Mouse (Mus musculus): Measurements from ENCODE around the gene Fbxw13. TPM values are rescaled to one million over a fixed set of nuclear protein-coding genes. Genes with fewer than 3 reads are reported as not detected.
A peak's percentile ranks its signal among the peaks of the same experiment; 100 is the strongest.
"Not testable (repeated sequence)": the region's sequence is repeated elsewhere in the genome, so short reads cannot be mapped to it uniquely, and the experiment has no call there.

Gene Fbxw13
- not detected in 2 replicates for polyA plus RNA-seq (2011; ENCODE audit: insufficient read depth, insufficient read length, low read depth, missing spikeins)

DNA sequence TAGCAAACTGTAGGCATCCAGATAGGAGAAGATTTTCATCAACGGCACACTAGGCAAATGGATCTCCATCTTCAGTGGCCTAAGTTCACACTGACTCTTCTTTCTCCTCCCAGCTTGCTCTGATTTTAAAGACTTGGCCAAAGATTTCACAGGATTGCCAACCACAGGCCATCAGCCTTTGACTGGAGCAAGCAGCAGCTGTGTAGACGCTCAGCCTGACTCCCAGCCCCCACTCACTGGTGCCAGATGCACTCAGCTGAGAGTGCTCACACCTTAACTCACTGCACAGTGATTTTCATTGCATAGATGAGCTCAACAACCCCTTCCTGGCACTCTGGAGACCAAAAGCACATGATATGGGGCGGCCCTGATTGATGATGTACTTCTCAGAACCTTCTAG lies at the start of gene Fbxw13:
Gene Fbxw13 (minus strand): TSS at position 101 of the 400 bp plus-strand sequence.
- H3K27me3 ChIP-seq (ENCODE audit: control insufficient read depth, insufficient read depth, low read length, poor library complexity, severe bottlenecking); H3K9me3 ChIP-seq (replicated peaks; ENCODE audit: control insufficient read depth, insufficient read depth, low read length, poor library complexity, severe bottlenecking); H3K9ac ChIP-seq (ENCODE audit: low read depth, poor library complexity, severe bottlenecking); H3K27ac ChIP-seq (ENCODE audit: insufficient read depth, low read length); H3K4me1 ChIP-seq (ENCODE audit: control insufficient read depth, insufficient read depth, low read length); H3K36me3 ChIP-seq (ENCODE audit: control insufficient read depth, insufficient read depth, low read length, poor library complexity, severe bottlenecking); H3K4me3 ChIP-seq (ENCODE audit: low read depth, low read length): not testable (repeated sequence)

DNA sequence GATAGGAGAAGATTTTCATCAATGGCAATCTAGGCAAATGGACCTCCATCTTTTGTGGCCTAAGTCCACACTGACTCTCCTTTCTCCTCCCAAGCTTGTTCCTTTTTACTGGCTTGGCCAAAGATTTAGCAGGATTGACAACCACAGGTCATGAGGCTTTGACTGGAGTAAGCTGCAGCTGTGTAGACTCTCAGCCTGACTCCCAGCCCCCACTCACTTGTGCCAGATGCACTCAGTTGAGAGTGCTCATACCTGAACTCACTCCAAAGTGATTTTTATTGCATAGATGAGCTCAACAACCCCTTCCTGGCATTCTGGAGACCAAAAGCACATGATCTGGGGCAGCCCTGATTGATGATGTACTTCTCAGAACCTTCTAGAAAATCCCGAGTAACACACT lies 38.9 kb upstream of the Fbxw13 start, which contains the start of gene Fbxw20:
Gene Fbxw20 (minus strand): TSS at position 101 of the 400 bp plus-strand sequence.
- H3K27ac ChIP-seq (ENCODE audit: insufficient read depth, low read length), result no peak within 1 kb of the TSS
- TF ChIP-seq POLR2A (IDR thresholded peaks at IDR 0.05; ENCODE audit: insufficient read depth, low read length), result no peak
- TF ChIP-seq EP300 (IDR thresholded peaks at IDR 0.05; ENCODE audit: insufficient read depth, low read depth, low read length), result no peak
- TF ChIP-seq CTCF (IDR thresholded peaks at IDR 0.05; ENCODE audit: low read depth, low read length), result no peak

DNA sequence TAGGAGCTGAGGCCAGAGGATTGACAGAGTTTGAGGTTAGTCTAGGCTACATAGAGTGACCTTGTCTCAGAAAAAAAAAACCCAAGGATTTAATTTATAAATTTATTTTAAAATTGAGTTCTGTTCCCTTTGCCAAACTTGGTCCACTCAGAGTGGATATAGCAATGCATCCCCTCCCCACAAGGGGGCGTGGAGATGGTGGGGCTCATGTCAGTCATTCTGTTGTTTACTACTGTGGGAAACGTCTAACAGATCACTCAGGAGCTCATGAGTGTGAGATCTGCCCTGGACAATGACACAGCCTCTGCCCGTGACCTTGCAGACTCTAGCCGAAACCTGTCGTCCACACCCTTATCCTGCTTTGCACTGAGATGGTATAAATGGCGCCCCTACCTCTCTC lies 22.7 kb upstream of the Fbxw13 start:
- TF ChIP-seq POLR2A (IDR thresholded peaks at IDR 0.05; ENCODE audit: insufficient read depth, low read length) (no peak), CTCF (IDR thresholded peaks at IDR 0.05; ENCODE audit: low read depth, low read length) (peak; percentile 32)
- Histone ChIP-seq H3K27me3 (ENCODE audit: control insufficient read depth, insufficient read depth, low read length, poor library complexity, severe bottlenecking) (no peaks in the 10 kb centered on the region), H3K27ac (ENCODE audit: insufficient read depth, low read length) (no peak overlapping the region), H3K4me1 (ENCODE audit: control insufficient read depth, insufficient read depth, low read length) (no peaks in the 10 kb centered on the region), H3K9ac (ENCODE audit: low read depth, poor library complexity, severe bottlenecking) (no peak overlapping the region), H3K36me3 (ENCODE audit: control insufficient read depth, insufficient read depth, low read length, poor library complexity, severe bottlenecking) (no peaks in the 10 kb centered on the region), H3K4me3 (ENCODE audit: low read depth, low read length) (no peak overlapping the region), H3K9me3 (replicated peaks; ENCODE audit: control insufficient read depth, insufficient read depth, low read length, poor library complexity, severe bottlenecking) (peaks cover 3% of the 10 kb centered on the region)

More for the DNA sequence above, 38.9 kb upstream of the Fbxw13 start, which contains the start of gene Fbxw20:
- H3K4me3 ChIP-seq (ENCODE audit: low read depth, low read length), result no peak within 1 kb of the TSS
- no peak within 1 kb of the TSS for H3K9ac ChIP-seq (ENCODE audit: low read depth, poor library complexity, severe bottlenecking)
- H3K4me1 ChIP-seq (ENCODE audit: control insufficient read depth, insufficient read depth, low read length), result no peaks in the 10 kb centered on the region
- H3K27me3 ChIP-seq (ENCODE audit: control insufficient read depth, insufficient read depth, low read length, poor library complexity, severe bottlenecking), result no peaks in the 10 kb centered on the region; the same call in 1 of the 2 replicates
- no peaks in the 10 kb centered on the region for H3K9me3 ChIP-seq (replicated peaks; ENCODE audit: control insufficient read depth, insufficient read depth, low read length, poor library complexity, severe bottlenecking)
- H3K36me3 ChIP-seq (ENCODE audit: control insufficient read depth, insufficient read depth, low read length, poor library complexity, severe bottlenecking), result no peaks in the 10 kb centered on the region

DNA sequence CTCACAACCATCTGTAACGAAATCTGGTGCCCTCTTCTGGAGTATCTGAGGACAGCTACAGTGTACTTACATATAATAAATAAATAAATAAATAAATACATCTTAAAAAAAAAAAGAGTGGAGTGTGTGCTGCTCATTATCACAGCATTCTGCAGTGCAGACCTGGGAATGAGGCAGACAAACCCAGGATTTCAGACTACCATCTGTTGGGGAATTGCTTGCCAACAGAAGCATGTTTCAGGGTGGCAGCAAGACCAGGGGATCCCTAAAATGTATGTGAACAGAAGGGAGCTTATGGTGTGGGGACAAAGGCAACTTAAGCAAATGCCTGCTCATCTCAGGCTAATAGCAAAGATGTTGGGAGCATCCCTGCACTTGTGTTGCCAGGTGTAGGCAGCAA lies 5.6 kb upstream of the Fbxw13 start:
- not testable (repeated sequence) for H3K36me3 ChIP-seq (ENCODE audit: control insufficient read depth, insufficient read depth, low read length, poor library complexity, severe bottlenecking); H3K9me3 ChIP-seq (replicated peaks; ENCODE audit: control insufficient read depth, insufficient read depth, low read length, poor library complexity, severe bottlenecking); H3K4me3 ChIP-seq (ENCODE audit: low read depth, low read length); H3K4me1 ChIP-seq (ENCODE audit: control insufficient read depth, insufficient read depth, low read length); H3K27ac ChIP-seq (ENCODE audit: insufficient read depth, low read length); H3K27me3 ChIP-seq (ENCODE audit: control insufficient read depth, insufficient read depth, low read length, poor library complexity, severe bottlenecking); H3K9ac ChIP-seq (ENCODE audit: low read depth, poor library complexity, severe bottlenecking)

DNA sequence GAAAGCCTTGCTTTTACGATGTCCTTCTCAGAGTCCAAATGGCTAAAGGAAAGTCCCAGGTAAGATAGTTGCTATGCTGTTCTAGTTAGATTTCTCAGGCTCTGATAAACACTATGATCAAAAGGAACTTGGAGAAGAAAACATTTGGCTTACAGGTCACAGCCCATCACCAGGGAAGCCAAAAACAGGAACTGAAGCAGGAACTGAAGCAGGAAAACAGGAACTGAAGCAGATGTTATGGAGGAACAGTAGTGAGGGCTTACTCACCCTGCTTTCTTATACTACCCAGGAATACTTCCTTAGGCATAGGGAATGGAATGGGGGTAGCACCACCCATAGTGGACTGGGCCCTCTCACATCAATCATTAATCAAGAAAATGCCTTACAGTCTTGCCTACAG lies 4.6 kb upstream of the Fbxw13 start:
- Histone ChIP-seq H3K27ac (ENCODE audit: insufficient read depth, low read length) (no peak overlapping the region), H3K4me1 (ENCODE audit: control insufficient read depth, insufficient read depth, low read length) (no peaks in the 10 kb centered on the region), H3K9me3 (replicated peaks; ENCODE audit: control insufficient read depth, insufficient read depth, low read length, poor library complexity, severe bottlenecking) (no peaks in the 10 kb centered on the region), H3K27me3 (ENCODE audit: control insufficient read depth, insufficient read depth, low read length, poor library complexity, severe bottlenecking) (no peaks in the 10 kb centered on the region), H3K36me3 (ENCODE audit: control insufficient read depth, insufficient read depth, low read length, poor library complexity, severe bottlenecking) (no peaks in the 10 kb centered on the region), H3K4me3 (ENCODE audit: low read depth, low read length) (no peak overlapping the region), H3K9ac (ENCODE audit: low read depth, poor library complexity, severe bottlenecking) (no peak overlapping the region)
- no peak for TF ChIP-seq EP300 (IDR thresholded peaks at IDR 0.05; ENCODE audit: insufficient read depth, low read depth, low read length)
- no peak for TF ChIP-seq POLR2A (IDR thresholded peaks at IDR 0.05; ENCODE audit: insufficient read depth, low read length)
- no peak for TF ChIP-seq CTCF (IDR thresholded peaks at IDR 0.05; ENCODE audit: low read depth, low read length)

DNA sequence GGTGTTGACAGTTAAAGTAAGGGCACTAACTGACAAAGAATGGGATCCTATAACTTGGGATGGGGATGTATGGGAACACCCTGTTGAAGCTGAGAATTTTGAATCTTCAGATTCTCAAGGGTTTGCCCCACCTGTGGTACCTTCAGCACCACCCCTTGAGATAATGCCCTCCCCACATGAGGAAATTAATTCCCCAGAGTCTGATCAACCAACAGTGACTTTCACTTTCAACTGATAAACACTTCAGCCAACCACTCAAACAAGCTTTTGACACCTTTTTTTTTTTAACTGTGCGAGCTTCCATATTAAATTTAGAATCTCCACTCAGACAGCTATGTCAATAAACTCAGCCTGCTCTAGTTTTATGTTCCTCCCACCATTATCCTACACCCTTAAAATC lies 3.6 kb upstream of the Fbxw13 start:
- H3K9ac ChIP-seq (ENCODE audit: low read depth, poor library complexity, severe bottlenecking), result no peak overlapping the region
- H3K4me3 ChIP-seq (ENCODE audit: low read depth, low read length), result no peak overlapping the region
- no peaks in the 10 kb centered on the region for H3K9me3 ChIP-seq (replicated peaks; ENCODE audit: control insufficient read depth, insufficient read depth, low read length, poor library complexity, severe bottlenecking)
- H3K36me3 ChIP-seq (ENCODE audit: control insufficient read depth, insufficient read depth, low read length, poor library complexity, severe bottlenecking), result no peaks in the 10 kb centered on the region
- no peak overlapping the region for H3K27ac ChIP-seq (ENCODE audit: insufficient read depth, low read length)
- H3K4me1 ChIP-seq (ENCODE audit: control insufficient read depth, insufficient read depth, low read length), result no peaks in the 10 kb centered on the region
- TF ChIP-seq POLR2A (IDR thresholded peaks at IDR 0.05; ENCODE audit: insufficient read depth, low read length) (no peak), EP300 (IDR thresholded peaks at IDR 0.05; ENCODE audit: insufficient read depth, low read depth, low read length) (no peak), CTCF (IDR thresholded peaks at IDR 0.05; ENCODE audit: low read depth, low read length) (no peak)
- H3K27me3 ChIP-seq (ENCODE audit: control insufficient read depth, insufficient read depth, low read length, poor library complexity, severe bottlenecking), result no peaks in the 10 kb centered on the region

Data from ES-Bruce4 (cell line).